ENCODE assay signal across 8 mouse cellular contexts in the genomic region with DNA sequence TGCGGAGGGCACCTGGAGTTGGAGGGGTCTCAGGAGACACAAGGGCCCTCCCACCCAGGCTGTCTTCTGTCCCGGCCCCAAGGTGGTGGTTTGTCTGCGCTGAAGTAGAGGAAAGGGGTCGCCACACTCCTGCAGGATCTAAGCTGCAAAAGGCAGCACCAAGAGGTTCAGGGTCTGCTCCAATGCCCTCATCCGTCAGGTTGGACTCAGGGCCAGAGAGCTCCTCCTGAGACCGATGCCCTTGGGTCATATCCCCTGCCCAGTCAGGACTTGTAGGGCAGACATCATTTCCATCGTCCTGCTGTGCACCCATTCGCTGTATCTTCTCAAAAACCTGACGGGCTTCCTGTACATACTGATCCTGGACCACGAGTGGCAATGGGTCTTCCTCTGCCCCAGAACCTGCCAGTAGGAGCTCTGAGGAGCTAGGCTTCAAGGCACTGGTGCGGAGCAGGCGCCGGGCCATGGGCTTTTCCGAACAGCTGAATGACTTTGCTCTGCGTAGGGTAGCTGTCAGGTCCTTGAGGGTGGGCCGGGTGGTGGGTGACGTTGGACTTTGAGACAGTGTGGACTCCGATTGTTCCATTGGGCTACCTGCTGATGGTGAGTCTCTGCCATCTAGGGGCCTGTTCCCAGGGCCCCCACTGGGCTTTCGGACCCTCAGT. TPM values are rescaled to one million over a fixed set of nuclear protein-coding genes. Genes with fewer than 3 reads are reported as not detected.
DNase-seq lines count a peak whose midpoint lies in the region; ATAC-seq and TF ChIP-seq lines count a peak whose summit lies in the region.

No protein-coding gene starts in this region.

- no peak for TF ChIP-seq CTCF in C2C12 (IDR thresholded peaks at IDR 0.05; ENCODE audit: control insufficient read depth, insufficient read depth, insufficient read length)
- no peak for TF ChIP-seq CTCF in liver, postnatal 0 days (IDR thresholded peaks at IDR 0.05; ENCODE audit: low read depth)

- no peak overlapping the region for H3K27ac ChIP-seq in heart, embryonic 11.5 days (ENCODE audit: low read depth, low read length)
- H3K27ac ChIP-seq in hindbrain, embryonic 11.5 days (ENCODE audit: low read depth, low read length): no peak overlapping the region
- no peak overlapping the region for H3K27ac ChIP-seq in liver, postnatal 0 days (ENCODE audit: low read depth)

- no peak for DNase-seq in heart, adult 18-20 months
- no peak for DNase-seq in hindbrain, embryonic 11.5 days (ENCODE audit: low spot score)
- DNase-seq in liver, postnatal 0 days: no peak
- no peak for DNase-seq in frontal cortex, postnatal 25 days (ENCODE audit: low spot score in 2 of 2)
- no peak for DNase-seq in layer of hippocampus, adult 9-10 months (ENCODE audit: low spot score)
- DNase-seq in testis, postnatal 10 days (ENCODE audit: low spot score): no peak

- ATAC-seq in heart, embryonic 11.5 days (replicated peaks; ENCODE audit: insufficient number of reproducible peaks, low FRiP score, low TSS enrichment): no peak
- no peak for ATAC-seq in hindbrain, embryonic 11.5 days (ENCODE audit: low FRiP score)
- ATAC-seq in liver, postnatal 0 days: no peak

- no peaks in the 10 kb centered on the region for H3K36me3 ChIP-seq in heart, embryonic 11.5 days (ENCODE audit: control insufficient read depth, insufficient read depth, low read length)
- H3K36me3 ChIP-seq in C2C12 (ENCODE audit: control insufficient read depth, insufficient read depth): no peaks in the 10 kb centered on the region
- no peaks in the 10 kb centered on the region for H3K36me3 ChIP-seq in hindbrain, embryonic 11.5 days (ENCODE audit: control insufficient read depth, insufficient read depth, low read length)
- H3K36me3 ChIP-seq in liver, postnatal 0 days (replicated peaks; ENCODE audit: insufficient read depth, low read length): no peaks in the 10 kb centered on the region

- H3K79me3 ChIP-seq in C2C12 (ENCODE audit: low read depth): peaks cover 59% of the 10 kb centered on the region

- peak overlapping the region; percentile 96 for H3K4me2 ChIP-seq in heart, embryonic 11.5 days
- peak overlapping the region; percentile 92 for H3K4me2 ChIP-seq in hindbrain, embryonic 11.5 days (replicated peaks; ENCODE audit: low read depth, low read length)
- peak overlapping the region; percentile 48 for H3K4me2 ChIP-seq in liver, postnatal 0 days (ENCODE audit: low read depth, low read length)

- TF ChIP-seq EP300 in liver, postnatal 0 days (IDR thresholded peaks at IDR 0.05; ENCODE audit: low read depth): no peak

- 54% methylated on average over 19 of the region's 19 CpGs for WGBS in heart, embryonic 11.5 days (ENCODE audit: insufficient replicate concordance)
- WGBS in hindbrain, embryonic 11.5 days: 74% methylated on average over 19 of the region's 19 CpGs
- WGBS in liver, postnatal 0 days (ENCODE audit: insufficient replicate concordance): 78% methylated on average over 19 of the region's 19 CpGs

- peak overlapping the region; percentile 89 for H3K9ac ChIP-seq in heart, embryonic 11.5 days (ENCODE audit: low read depth, low read length)
- no peak overlapping the region for H3K9ac ChIP-seq in hindbrain, embryonic 11.5 days (ENCODE audit: low read depth, low read length)
- 0 out of 2 replicates have a peak overlapping the region, but pooled peaks have one; percentile 16 for H3K9ac ChIP-seq in liver, postnatal 0 days (replicated peaks)

- peaks cover 59% of the 10 kb centered on the region for H3K4me1 ChIP-seq in heart, embryonic 11.5 days (ENCODE audit: control insufficient read depth, insufficient read depth, low read length)
- peaks cover 39% of the 10 kb centered on the region for H3K4me1 ChIP-seq in hindbrain, embryonic 11.5 days (replicated peaks; ENCODE audit: control insufficient read depth, insufficient read depth, low read length)
- peaks cover 13% of the 10 kb centered on the region for H3K4me1 ChIP-seq in liver, postnatal 0 days (ENCODE audit: insufficient read depth)

- no peaks in the 10 kb centered on the region; the same call in 1 of the 2 replicates for H3K27me3 ChIP-seq in heart, embryonic 11.5 days (ENCODE audit: control insufficient read depth, insufficient read depth, low read length)
- H3K27me3 ChIP-seq in C2C12 (ENCODE audit: control insufficient read depth, insufficient read depth, insufficient read length): no peaks in the 10 kb centered on the region
- peaks cover 3% of the 10 kb centered on the region; the same call in 1 of the 2 replicates for H3K27me3 ChIP-seq in hindbrain, embryonic 11.5 days (ENCODE audit: control insufficient read depth, insufficient read depth, low read length)
- H3K27me3 ChIP-seq in liver, postnatal 0 days (ENCODE audit: insufficient read depth, low read length): peaks cover 42% of the 10 kb centered on the region

- H3K4me3 ChIP-seq in heart, embryonic 11.5 days (ENCODE audit: low read depth, low read length): peak overlapping the region; percentile 82
- peak overlapping the region; percentile 76 for H3K4me3 ChIP-seq in C2C12 (ENCODE audit: insufficient read depth, poor library complexity, severe bottlenecking)
- H3K4me3 ChIP-seq in hindbrain, embryonic 11.5 days (ENCODE audit: low read depth, low read length): peak overlapping the region; percentile 61
- 0 out of 2 replicates have a peak overlapping the region, but pooled peaks have one; percentile 1 for H3K4me3 ChIP-seq in liver, postnatal 0 days (ENCODE audit: low read depth, low read length)

- H3ac ChIP-seq in C2C12 (ENCODE audit: control insufficient read depth, insufficient read length, low read depth): peak overlapping the region; percentile 36

- H3K79me2 ChIP-seq in C2C12 (ENCODE audit: control insufficient read depth, insufficient read depth): peaks cover 71% of the 10 kb centered on the region

- no peaks in the 10 kb centered on the region for H3K9me3 ChIP-seq in heart, embryonic 11.5 days (replicated peaks; ENCODE audit: control insufficient read depth, low read length)
- no peaks in the 10 kb centered on the region for H3K9me3 ChIP-seq in hindbrain, embryonic 11.5 days (ENCODE audit: control insufficient read depth, low read length)
- H3K9me3 ChIP-seq in liver, postnatal 0 days (ENCODE audit: low read length): no peaks in the 10 kb centered on the region

TF ChIP-seq in C2C12, 6 proteins besides CTCF, POLR2A, EP300 and RAD21:
- TF ChIP-seq MYOG (IDR thresholded peaks at IDR 0.05; ENCODE audit: control insufficient read depth, extremely low read depth, insufficient read length) (no peak), USF1 (IDR thresholded peaks at IDR 0.05; ENCODE audit: low read depth) (no peak), CEBPB (IDR thresholded peaks at IDR 0.05; ENCODE audit: low read depth) (no peak), FOSL1 (IDR thresholded peaks at IDR 0.05; ENCODE audit: insufficient read depth, low read length, poor library complexity, severe bottlenecking) (no peak), MYOD1 (IDR thresholded peaks at IDR 0.05; ENCODE audit: control insufficient read depth, insufficient read length, low read depth) (no peak), MAX (IDR thresholded peaks at IDR 0.05) (no peak)

RNA-seq across cellular contexts. Expression of a gene that starts 2.1 kb away (rescaled TPM):
- polyA plus RNA-seq in heart, embryonic 11.5 days (2014; fragmentation: Nextera tagmentation; extraction: Ambion mirVana): 8.5 and 8.8 TPM in 2 replicates
- total RNA-seq in heart, adult 18-20 months (2021): 10 to 100 TPM; 23.6 to 24.8 TPM
- polyA plus RNA-seq in C2C12 (2012; fragmentation: generic; extraction: Trizol): 35.4 TPM
- 6.3 and 8.3 TPM in 2 replicates for polyA plus RNA-seq in hindbrain, embryonic 11.5 days (2014; fragmentation: Nextera tagmentation; extraction: Ambion mirVana)
- polyA plus RNA-seq in liver, postnatal 0 days (2015; fragmentation: Nextera tagmentation; extraction: Ambion mirVana): 0.35 and 0.38 TPM in 2 replicates

RNA-seq across cellular contexts. Expression of a gene that starts 44.7 kb away (rescaled TPM):
- polyA plus RNA-seq in heart, embryonic 11.5 days (2014; fragmentation: Nextera tagmentation; extraction: Ambion mirVana): 2.1 and 2.8 TPM in 2 replicates
- total RNA-seq in heart, adult 18-20 months (2021): 1 to 10 TPM; 3.2 TPM
- polyA plus RNA-seq in C2C12 (2012; fragmentation: generic; extraction: Trizol): 0.04 TPM
- 3.1 and 3.3 TPM in 2 replicates for polyA plus RNA-seq in hindbrain, embryonic 11.5 days (2014; fragmentation: Nextera tagmentation; extraction: Ambion mirVana)
- polyA plus RNA-seq in liver, postnatal 0 days (2015; fragmentation: Nextera tagmentation; extraction: Ambion mirVana): 5.3 and 6.0 TPM in 2 replicates

Comparison
In these comparisons a context has a peak if more than half of its experiments do, and no peak if none do; other contexts are left out.
1. H3K4me3 ChIP-seq: peak in every context shown above with its lines; median percentile 82 in heart, embryonic 11.5 days; 76 in C2C12; 61 in hindbrain, embryonic 11.5 days; 1 in liver, postnatal 0 days.